ENCODE assay signal across 9 mouse cellular contexts in the genomic region with DNA sequence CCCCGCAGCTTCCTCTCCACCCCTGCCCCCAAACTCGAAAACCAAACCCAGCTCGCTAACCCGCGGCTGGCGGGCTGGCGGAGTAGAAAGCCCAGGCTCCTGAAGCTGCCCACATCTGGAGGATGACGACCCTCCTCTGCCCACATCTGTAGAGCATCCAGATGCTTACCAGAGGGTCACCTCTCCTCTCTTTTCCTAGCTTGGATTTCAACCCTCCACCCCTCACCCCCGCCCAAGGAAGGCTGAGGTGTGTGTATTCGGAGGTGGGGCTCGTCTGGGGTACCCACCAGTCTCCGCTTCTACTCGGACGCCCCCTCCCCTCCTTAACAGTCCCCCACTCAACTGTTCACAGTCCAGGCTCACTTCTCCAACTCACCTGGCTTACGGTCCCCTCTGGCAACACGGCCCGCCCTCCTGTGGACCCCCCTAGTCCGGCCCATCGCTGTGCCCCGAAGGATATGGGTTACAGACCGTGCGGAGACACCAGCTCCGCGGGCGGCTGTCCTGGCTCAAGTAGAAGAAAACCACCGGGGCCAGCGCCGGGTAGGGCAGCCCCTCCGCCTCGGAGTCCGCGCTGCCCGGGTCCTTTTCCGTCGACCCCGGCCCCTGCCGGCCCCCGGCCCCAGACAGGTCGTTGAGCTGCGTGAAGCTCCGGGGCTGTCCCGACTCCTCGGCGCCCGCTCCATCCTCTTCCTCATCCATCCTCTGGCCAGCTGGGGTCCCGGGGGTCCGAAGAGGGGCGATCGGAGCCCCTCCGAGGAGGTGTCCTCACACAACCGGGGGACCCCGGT. TPM values are rescaled to one million over a fixed set of nuclear protein-coding genes. Genes with fewer than 3 reads are reported as not detected.
A peak's percentile ranks its signal among the peaks of the same experiment; 100 is the strongest.
DNase-seq lines count a peak whose midpoint lies in the region; ATAC-seq and TF ChIP-seq lines count a peak whose summit lies in the region.
"Had no signal": no experiment of that assay in that cellular context is flagged by ENCODE, and none has a peak within 500 bp of the region (broad histone marks: within the 10 kb centered on the region; RNA-seq: fewer than 3 reads in every experiment).

No protein-coding gene starts in this region.

- peak overlapping the region; percentile 50 for H3K4me3 ChIP-seq in testis, adult 2 months (ENCODE audit: control insufficient read depth, low read depth, low read length)
- H3K4me3 ChIP-seq in hindbrain, embryonic 16.5 days (ENCODE audit: low read length): peak overlapping the region; percentile 80

- peak; percentile 62 to 64 for DNase-seq in cerebellum, postnatal 25 days
- DNase-seq in cerebellum, postnatal 36 days: no peak
- no peak for DNase-seq in testis, postnatal 10 days (ENCODE audit: low spot score)
- peak; percentile 72 for DNase-seq in neural tube, embryonic 10.5 days (ENCODE audit: extremely low spot score, low spot score)
- DNase-seq in layer of hippocampus, adult 9-11 months: no peak
- no peak for DNase-seq in testis, postnatal 14 days (ENCODE audit: low spot score)

- 0 out of 2 replicates have a peak, but pooled peaks have one; percentile 0 for ATAC-seq in hindbrain, embryonic 16.5 days

- H3K4me1 ChIP-seq in testis, adult 2 months (ENCODE audit: control insufficient read depth, insufficient read depth, low read length): peaks cover 19% of the 10 kb centered on the region
- peaks cover 51% of the 10 kb centered on the region for H3K4me1 ChIP-seq in hindbrain, embryonic 16.5 days (ENCODE audit: control insufficient read depth, insufficient read depth, low read depth, low read length)

- no peaks in the 10 kb centered on the region for H3K9me3 ChIP-seq in hindbrain, embryonic 16.5 days (ENCODE audit: control insufficient read depth, low read length)
- H3K9me3 ChIP-seq: G1E had no signal

- H3K27ac ChIP-seq in testis, adult 2 months (ENCODE audit: control insufficient read depth, insufficient read depth, low read depth, low read length): no peak overlapping the region
- peak overlapping the region; percentile 87 for H3K27ac ChIP-seq in hindbrain, embryonic 16.5 days (ENCODE audit: low read depth, low read length)

- peaks cover 3% of the 10 kb centered on the region; the same call in 1 of the 2 replicates for H3K27me3 ChIP-seq in testis, adult 2 months (ENCODE audit: control insufficient read depth, insufficient read depth, low read length)
- no peaks in the 10 kb centered on the region for H3K27me3 ChIP-seq in hindbrain, embryonic 16.5 days (replicated peaks; ENCODE audit: control insufficient read depth, insufficient read depth, low read length)

- no peaks in the 10 kb centered on the region for H3K36me3 ChIP-seq in testis, adult 2 months (ENCODE audit: control insufficient read depth, insufficient read depth, low read length)
- no peaks in the 10 kb centered on the region for H3K36me3 ChIP-seq in hindbrain, embryonic 16.5 days (ENCODE audit: control insufficient read depth, insufficient read depth, low read length)
- H3K36me3 ChIP-seq: G1E had no signal

- no peak for TF ChIP-seq CTCF in testis, adult 2 months (IDR thresholded peaks at IDR 0.05; ENCODE audit: control insufficient read depth, insufficient read depth, insufficient replicate concordance, low read depth, low read length)

- peak overlapping the region; percentile 92 for H3K9ac ChIP-seq in hindbrain, embryonic 16.5 days (ENCODE audit: low read depth, low read length)

- no peak for TF ChIP-seq POLR2A in testis, adult 2 months (IDR thresholded peaks at IDR 0.05; ENCODE audit: control insufficient read depth, low read depth, low read length)

- under 1% methylated on average over 52 of the region's 52 CpGs for WGBS in hindbrain, embryonic 16.5 days

- peak overlapping the region; percentile 68 for H3K4me2 ChIP-seq in hindbrain, embryonic 16.5 days (ENCODE audit: low read length)

RNA-seq across cellular contexts. Expression of gene Cacna1g, which starts 0.9 kb away (rescaled TPM):
- polyA plus RNA-seq in testis, adult 2 months (2012; rRNA removed): 3.4 and 5.1 TPM in 2 replicates
- polyA plus RNA-seq in hindbrain, embryonic 16.5 days (2015; fragmentation: Nextera tagmentation; extraction: Ambion mirVana): 15.1 and 20.5 TPM in 2 replicates
- polyA plus RNA-seq: G1E had no signal

RNA-seq across cellular contexts. Expression of gene Spata20, which starts 12.9 kb away (rescaled TPM):
- 1,087 and 1,277 TPM in 2 replicates for polyA plus RNA-seq in testis, adult 2 months (2012; rRNA removed)
- 0.64 and 0.81 TPM in 2 replicates for polyA plus RNA-seq in hindbrain, embryonic 16.5 days (2015; fragmentation: Nextera tagmentation; extraction: Ambion mirVana)
- polyA plus RNA-seq: G1E had no signal

RNA-seq across cellular contexts. Expression of gene Epn3, which starts 26.7 kb away (rescaled TPM):
- 1.7 and 1.8 TPM in 2 replicates for polyA plus RNA-seq in testis, adult 2 months (2012; rRNA removed)
- 2.8 and 3.0 TPM in 2 replicates for polyA plus RNA-seq in hindbrain, embryonic 16.5 days (2015; fragmentation: Nextera tagmentation; extraction: Ambion mirVana)
- polyA plus RNA-seq: G1E had no signal

RNA-seq across cellular contexts. Expression of gene Mycbpap, which starts 48.4 kb away (rescaled TPM):
- 193 and 197 TPM in 2 replicates for polyA plus RNA-seq in testis, adult 2 months (2012; rRNA removed)
- polyA plus RNA-seq in hindbrain, embryonic 16.5 days (2015; fragmentation: Nextera tagmentation; extraction: Ambion mirVana): 3.7 and 5.5 TPM in 2 replicates
- polyA plus RNA-seq: G1E had no signal

Comparison
In these comparisons a context has a peak if more than half of its experiments do, and no peak if none do; other contexts are left out.
1. DNase-seq: peak in cerebellum, postnatal 25 days (2 of 2) and neural tube, embryonic 10.5 days (single experiment); none in cerebellum, postnatal 36 days (0 of 2), testis, postnatal 10 days (single experiment), layer of hippocampus, adult 9-11 months (single experiment) and testis, postnatal 14 days (single experiment).
2. RNA of gene Spata20, which starts 12.9 kb away (polyA plus RNA-seq): 1,087 to 1,277 TPM in testis, adult 2 months; 0.64 to 0.81 TPM in hindbrain, embryonic 16.5 days; every median in the first group is over 100 times any median in the second.